Mouse (Mus musculus) induced T-regulatory cell, adult 2 months (primary cell): ENCODE results near the gene Zswim9.

ENCODE experiments used
- DNase-seq: peaks from one replicate; pipeline ENCODE4 v3.0.0-alpha.2; 2012; ENCODE audit warnings: low read depth

Zswim9 gene

GRCm38 (mm10) chr7:13268749-13269260, 9.7 kb downstream of the Zswim9 start:
- DNase-seq, result no peak

GRCm38 (mm10) chr7:13264396-13264795, 14.1 kb downstream of the Zswim9 start:
- no peak for DNase-seq

- DNase-seq, result no peak
These were observed 14.7 kb downstream of the Zswim9 start for GRCm38 (mm10) chr7:13263851-13264250.

GRCm38 (mm10) chr7:13260746-13261700, 17.5 kb downstream of the Zswim9 start:
- no peak for DNase-seq

GRCm38 (mm10) chr7:13212720-13213119, 65.8 kb downstream of the Zswim9 start, which contains the start of gene Vmn1r89:
TSS of gene Vmn1r89 (plus strand) at chr7:13213020.
- DNase-seq, result no peak
